Mouse (Mus musculus): ENCODE measurements at regions not wholly inside any gene's neighbourhood (a gene's known extent, or its start where the extent isn't known, plus 50 kb on each side); places are given as distances from the start of the nearest gene placed in this dataset.

GRCm38 (mm10) chr12:118784643-118785042 lies 61.5 kb upstream of the Sp8 start:
- no peak overlapping the region for H3K4me2 ChIP-seq (ENCODE audit: low read length)
- WGBS: 48% methylated on average over 1 of the region's 1 CpGs

GRCm38 (mm10) chr12:118781978-118782377 lies 64.2 kb upstream of the Sp8 start:
- H3K4me1 ChIP-seq (ENCODE audit: control insufficient read depth, insufficient read depth, low read depth, low read length): no peaks in the 10 kb centered on the region
- H3K27me3 ChIP-seq (replicated peaks; ENCODE audit: control insufficient read depth, insufficient read depth, low read length): no peaks in the 10 kb centered on the region; the same call in 1 of the 2 replicates
- no peak overlapping the region for H3K4me2 ChIP-seq (ENCODE audit: low read length)
- no peak for ATAC-seq
- H3K27ac ChIP-seq (ENCODE audit: low read depth, low read length): no peak overlapping the region
- WGBS: 94% methylated on average over 3 of the region's 3 CpGs
- H3K9me3 ChIP-seq (ENCODE audit: control insufficient read depth, low read length): no peaks in the 10 kb centered on the region
- no peak overlapping the region for H3K4me3 ChIP-seq (ENCODE audit: low read length)
- no peaks in the 10 kb centered on the region for H3K36me3 ChIP-seq (ENCODE audit: control insufficient read depth, insufficient read depth, low read length)
- no peak overlapping the region for H3K9ac ChIP-seq (ENCODE audit: low read depth, low read length)

More at GRCm38 (mm10) chr12:118784643-118785042, 61.5 kb upstream of the Sp8 start:
- H3K4me3 ChIP-seq (ENCODE audit: low read length): no peak overlapping the region
- no peaks in the 10 kb centered on the region for H3K4me1 ChIP-seq (ENCODE audit: control insufficient read depth, insufficient read depth, low read depth, low read length)
- no peaks in the 10 kb centered on the region; the same call in 1 of the 2 replicates for H3K27me3 ChIP-seq (replicated peaks; ENCODE audit: control insufficient read depth, insufficient read depth, low read length)
- ATAC-seq: no peak
- H3K27ac ChIP-seq (ENCODE audit: low read depth, low read length): no peak overlapping the region
- H3K9ac ChIP-seq (ENCODE audit: low read depth, low read length): no peak overlapping the region
- H3K36me3 ChIP-seq (ENCODE audit: control insufficient read depth, insufficient read depth, low read length): no peaks in the 10 kb centered on the region
- H3K9me3 ChIP-seq (ENCODE audit: control insufficient read depth, low read length): no peaks in the 10 kb centered on the region

- no peaks in the 10 kb centered on the region for H3K27me3 ChIP-seq (replicated peaks; ENCODE audit: control insufficient read depth, insufficient read depth, low read length)
- H3K4me1 ChIP-seq (ENCODE audit: control insufficient read depth, insufficient read depth, low read depth, low read length): no peaks in the 10 kb centered on the region
- no peak overlapping the region for H3K4me3 ChIP-seq (ENCODE audit: low read length)
- H3K27ac ChIP-seq (ENCODE audit: low read depth, low read length): no peak overlapping the region
- H3K9me3 ChIP-seq (ENCODE audit: control insufficient read depth, low read length): no peaks in the 10 kb centered on the region
- no peaks in the 10 kb centered on the region for H3K36me3 ChIP-seq (ENCODE audit: control insufficient read depth, insufficient read depth, low read length)
- no peak for ATAC-seq
- WGBS: 50% methylated on average over 1 of the region's 1 CpGs
- H3K9ac ChIP-seq (ENCODE audit: low read depth, low read length): no peak overlapping the region
- no peak overlapping the region for H3K4me2 ChIP-seq (ENCODE audit: low read length)
Measured at GRCm38 (mm10) chr12:118775463-118776064, 70.6 kb upstream of the Sp8 start.

- H3K9me3 ChIP-seq (ENCODE audit: control insufficient read depth, low read length): no peaks in the 10 kb centered on the region
- H3K27ac ChIP-seq (ENCODE audit: low read depth, low read length): no peak overlapping the region
- H3K4me1 ChIP-seq (ENCODE audit: control insufficient read depth, insufficient read depth, low read depth, low read length): no peaks in the 10 kb centered on the region
- no peak overlapping the region for H3K9ac ChIP-seq (ENCODE audit: low read depth, low read length)
- H3K27me3 ChIP-seq (replicated peaks; ENCODE audit: control insufficient read depth, insufficient read depth, low read length): no peaks in the 10 kb centered on the region
- no peak for ATAC-seq
- no peak overlapping the region for H3K4me2 ChIP-seq (ENCODE audit: low read length)
- no peaks in the 10 kb centered on the region for H3K36me3 ChIP-seq (ENCODE audit: control insufficient read depth, insufficient read depth, low read length)
- 92% methylated on average over 2 of the region's 2 CpGs for WGBS
- no peak overlapping the region for H3K4me3 ChIP-seq (ENCODE audit: low read length)
Measured at GRCm38 (mm10) chr12:118772790-118773189, 73.3 kb upstream of the Sp8 start.

GRCm38 (mm10) chr12:118766472-118766871 lies 79.7 kb upstream of the Sp8 start:
- Histone ChIP-seq H3K36me3 (ENCODE audit: control insufficient read depth, insufficient read depth, low read length) (no peaks in the 10 kb centered on the region), H3K27ac (ENCODE audit: low read depth, low read length) (no peak overlapping the region), H3K4me3 (ENCODE audit: low read length) (no peak overlapping the region), H3K4me1 (ENCODE audit: control insufficient read depth, insufficient read depth, low read depth, low read length) (no peaks in the 10 kb centered on the region), H3K9ac (ENCODE audit: low read depth, low read length) (no peak overlapping the region), H3K27me3 (replicated peaks; ENCODE audit: control insufficient read depth, insufficient read depth, low read length) (no peaks in the 10 kb centered on the region), H3K4me2 (ENCODE audit: low read length) (no peak overlapping the region), H3K9me3 (ENCODE audit: control insufficient read depth, low read length) (no peaks in the 10 kb centered on the region)
- WGBS: 44% methylated on average over 1 of the region's 1 CpGs
- no peak for ATAC-seq

- H3K27ac ChIP-seq (ENCODE audit: low read depth, low read length): no peak overlapping the region
- ATAC-seq: no peak
- no peaks in the 10 kb centered on the region for H3K9me3 ChIP-seq (ENCODE audit: control insufficient read depth, low read length)
- no peak overlapping the region for H3K4me3 ChIP-seq (ENCODE audit: low read length)
- no peak overlapping the region for H3K4me2 ChIP-seq (ENCODE audit: low read length)
- H3K36me3 ChIP-seq (ENCODE audit: control insufficient read depth, insufficient read depth, low read length): no peaks in the 10 kb centered on the region
- no peaks in the 10 kb centered on the region for H3K27me3 ChIP-seq (replicated peaks; ENCODE audit: control insufficient read depth, insufficient read depth, low read length)
- WGBS: 77% methylated on average over 2 of the region's 2 CpGs
- H3K9ac ChIP-seq (ENCODE audit: low read depth, low read length): no peak overlapping the region
- no peaks in the 10 kb centered on the region for H3K4me1 ChIP-seq (ENCODE audit: control insufficient read depth, insufficient read depth, low read depth, low read length)
Measured at GRCm38 (mm10) chr12:118754076-118754475, 92.1 kb upstream of the Sp8 start.

- 67% methylated on average over 4 of the region's 4 CpGs for WGBS
Measured at GRCm38 (mm10) chr12:118739103-118739502, 107.0 kb upstream of the Sp8 start.

GRCm38 (mm10) chr12:118725891-118726290 lies 120.2 kb upstream of the Sp8 start:
- Histone ChIP-seq H3K4me2 (ENCODE audit: low read length) (no peak overlapping the region), H3K36me3 (ENCODE audit: control insufficient read depth, insufficient read depth, low read length) (no peaks in the 10 kb centered on the region), H3K9ac (ENCODE audit: low read depth, low read length) (no peak overlapping the region), H3K27me3 (replicated peaks; ENCODE audit: control insufficient read depth, insufficient read depth, low read length) (no peaks in the 10 kb centered on the region), H3K4me1 (ENCODE audit: control insufficient read depth, insufficient read depth, low read depth, low read length) (no peaks in the 10 kb centered on the region), H3K9me3 (ENCODE audit: control insufficient read depth, low read length) (no peaks in the 10 kb centered on the region), H3K27ac (ENCODE audit: low read depth, low read length) (no peak overlapping the region), H3K4me3 (ENCODE audit: low read length) (no peak overlapping the region)
- peak; percentile 34; the same call in 1 of the 2 replicates for ATAC-seq
- 50% methylated on average over 4 of the region's 4 CpGs for WGBS

More at GRCm38 (mm10) chr12:118739103-118739502, 107.0 kb upstream of the Sp8 start:
- Histone ChIP-seq H3K4me1 (ENCODE audit: control insufficient read depth, insufficient read depth, low read depth, low read length) (no peaks in the 10 kb centered on the region), H3K9ac (ENCODE audit: low read depth, low read length) (no peak overlapping the region), H3K27me3 (replicated peaks; ENCODE audit: control insufficient read depth, insufficient read depth, low read length) (no peaks in the 10 kb centered on the region), H3K27ac (ENCODE audit: low read depth, low read length) (no peak overlapping the region), H3K36me3 (ENCODE audit: control insufficient read depth, insufficient read depth, low read length) (no peaks in the 10 kb centered on the region), H3K9me3 (ENCODE audit: control insufficient read depth, low read length) (no peaks in the 10 kb centered on the region), H3K4me2 (ENCODE audit: low read length) (no peak overlapping the region), H3K4me3 (ENCODE audit: low read length) (no peak overlapping the region)
- no peak for ATAC-seq

- no peaks in the 10 kb centered on the region for H3K9me3 ChIP-seq (ENCODE audit: control insufficient read depth, low read length)
- no peaks in the 10 kb centered on the region for H3K27me3 ChIP-seq (replicated peaks; ENCODE audit: control insufficient read depth, insufficient read depth, low read length)
- 64% methylated on average over 4 of the region's 4 CpGs for WGBS
- H3K36me3 ChIP-seq (ENCODE audit: control insufficient read depth, insufficient read depth, low read length): no peaks in the 10 kb centered on the region
- no peak overlapping the region for H3K4me2 ChIP-seq (ENCODE audit: low read length)
- no peaks in the 10 kb centered on the region for H3K4me1 ChIP-seq (ENCODE audit: control insufficient read depth, insufficient read depth, low read depth, low read length)
- no peak overlapping the region for H3K9ac ChIP-seq (ENCODE audit: low read depth, low read length)
- ATAC-seq: no peak
- no peak overlapping the region for H3K27ac ChIP-seq (ENCODE audit: low read depth, low read length)
- no peak overlapping the region for H3K4me3 ChIP-seq (ENCODE audit: low read length)
Measured at GRCm38 (mm10) chr12:118719878-118720573, 126.1 kb upstream of the Sp8 start.

All from hindbrain, embryonic 16.5 days (tissue).